Mouse (Mus musculus): ENCODE data around the gene Gprc5a.

GRCm38 (mm10) chr6:135112411-135113113 is 47.1 kb downstream of the Gprc5a start:
- no peak for TF ChIP-seq CTCF (IDR thresholded peaks at IDR 0.05; ENCODE audit: insufficient read depth, low read depth, low read length)
- no peak for TF ChIP-seq POLR2A (IDR thresholded peaks at IDR 0.05; ENCODE audit: insufficient read depth, low read depth, low read length)
